Mouse (Mus musculus) hindbrain, postnatal 0 days (tissue): ENCODE data around the gene Llgl2. TPM values are rescaled to one million over a fixed set of nuclear protein-coding genes. Genes with fewer than 3 reads are reported as not detected.

Source experiments
- ATAC-seq: fragments of 200-750 bp; cut with Nextera tagmentation; 2 replicates; pipeline ENCODE4 v1.8.0; 2017; ENCODE audit warnings: mild to moderate bottlenecking, moderate TSS enrichment, moderate library complexity
- DNase-seq: peaks from one replicate; pipeline ENCODE4 v3.0.0-alpha.2; 2015; ENCODE audit warnings: low spot score
- H3K27ac ChIP-seq: fragments of 300-500 bp; sonication (generic); 2 replicates; pipeline ENCODE4 v1.5.1; 2014; ENCODE audit warnings: mild to moderate bottlenecking
- H3K27me3 ChIP-seq: fragments of 300-500 bp; sonication (generic); 2 replicates; pipeline ENCODE4 v1.6.1; 2014; ENCODE audit warnings: low read length, mixed read lengths; ENCODE audit not compliant: insufficient read depth
- H3K36me3 ChIP-seq: fragments of 300-500 bp; sonication (generic); 2 replicates; pipeline ENCODE4 v1.6.1; 2014; ENCODE audit warnings: low read length, mixed read lengths; ENCODE audit not compliant: insufficient read depth
- H3K4me1 ChIP-seq: fragments of 300-500 bp; sonication (generic); 2 replicates; pipeline ENCODE4 v1.6.1; 2014; ENCODE audit warnings: antibody characterized with exemption, low read length, mixed read lengths; ENCODE audit not compliant: insufficient read depth
- H3K4me2 ChIP-seq: fragments of 300-500 bp; sonication (generic); 2 replicates; pipeline ENCODE4 v1.6.1; 2014; ENCODE audit warnings: low read depth, mild to moderate bottlenecking, low read length, moderate library complexity, mixed read lengths
- H3K4me3 ChIP-seq: fragments of 300-500 bp; sonication (generic); 2 replicates; pipeline ENCODE4 v1.5.1; 2014; ENCODE audit warnings: low read length
- H3K9ac ChIP-seq: fragments of 300-500 bp; sonication (generic); replicated peaks from 2 replicates; pipeline ENCODE4 v1.6.1; 2014; ENCODE audit warnings: mild to moderate bottlenecking, low read length, moderate library complexity, mixed read lengths
- H3K9me3 ChIP-seq: fragments of 300-500 bp; sonication (generic); 2 replicates; pipeline ENCODE4 v1.6.1; 2016; ENCODE audit warnings: low read length, mixed read lengths
- CTCF ChIP-seq: IDR thresholded peaks from 2 replicates; pipeline ENCODE4 v1.5.1; 2016; ENCODE audit warnings: antibody characterized with exemption, control low read depth, low read depth
- WGBS: fragments of 180-500 bp; shearing (Covaris S2); extraction: QIAGEN DNeasy Blood & Tissue Kit; methylation state at CpG from one replicate; pipeline ENCODE4 v1.1.7; 2014; 5-methylcytosine and 5-hydroxymethylcytosine counted together
- polyA plus RNA-seq: library from polyadenylated mRNA; unstranded; fragments of >200 nt; fragmentation: Nextera tagmentation; extraction: Ambion mirVana; gene quantifications from 2 replicates; pipeline ENCODE4 v1.2.1, GENCODE M21; 2015
- total RNA-seq: library from RNA; depleted of rRNA; stranded (reverse); fragments of >200 nt; gene quantifications from 2 replicates; pipeline ENCODE4 v1.2.3, GENCODE M21; 2014

The Llgl2 gene
- total and polyA plus RNA-seq, 2 experiments from 2014 or later, result 1.5 to 2.1 TPM

DNA sequence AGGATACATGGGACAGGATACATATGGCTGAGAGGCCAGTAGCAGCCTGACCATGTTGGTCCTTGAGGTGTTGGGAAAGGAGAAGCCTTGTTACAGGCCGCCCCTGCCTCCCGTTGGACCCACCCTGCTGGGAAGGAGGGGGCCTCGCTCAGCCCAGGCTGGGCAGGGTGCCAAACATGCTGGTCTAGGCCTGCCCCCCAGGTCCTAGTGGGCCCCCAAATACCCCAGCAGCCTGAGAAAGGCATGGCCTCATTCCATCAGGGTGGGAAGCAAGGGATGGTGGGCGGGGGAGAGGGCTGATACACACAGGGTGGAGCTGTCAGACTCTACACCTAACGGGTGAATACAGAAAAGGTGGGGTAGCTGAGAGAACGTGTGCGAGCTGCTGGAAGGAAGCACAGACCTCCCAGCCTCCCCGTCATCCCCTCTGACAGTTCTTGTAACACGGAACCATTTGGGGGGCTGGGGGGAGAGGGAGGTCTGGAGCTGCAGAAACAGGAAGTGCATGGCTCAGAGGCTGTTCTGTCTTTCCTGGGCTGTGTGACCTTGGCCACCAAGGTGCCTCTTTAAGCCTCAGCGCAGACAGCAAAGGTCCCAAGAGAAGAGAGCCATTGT lies 15.0 kb upstream of the Llgl2 start:
- whole genome bisulfite sequencing, result 30% methylated on average over 10 of the region's 10 CpGs
- H3K36me3 ChIP-seq, result peaks cover 8% of the 10 kb centered on the region; the same call in 1 of the 2 replicates
- 0 out of 2 replicates have a peak overlapping the region, but pooled peaks have one; percentile 0 for H3K9ac ChIP-seq
- peaks cover 12% of the 10 kb centered on the region for H3K4me1 ChIP-seq
- peak overlapping the region; percentile 95 for H3K4me2 ChIP-seq
- H3K9me3 ChIP-seq, result no peaks in the 10 kb centered on the region
- H3K27me3 ChIP-seq, result no peaks in the 10 kb centered on the region
- peak overlapping the region; percentile 77 for H3K27ac ChIP-seq
- H3K4me3 ChIP-seq, result no peak overlapping the region
- ATAC-seq (no peak), DNase-seq (peak; percentile 66)
- no peak for TF ChIP-seq CTCF

DNA sequence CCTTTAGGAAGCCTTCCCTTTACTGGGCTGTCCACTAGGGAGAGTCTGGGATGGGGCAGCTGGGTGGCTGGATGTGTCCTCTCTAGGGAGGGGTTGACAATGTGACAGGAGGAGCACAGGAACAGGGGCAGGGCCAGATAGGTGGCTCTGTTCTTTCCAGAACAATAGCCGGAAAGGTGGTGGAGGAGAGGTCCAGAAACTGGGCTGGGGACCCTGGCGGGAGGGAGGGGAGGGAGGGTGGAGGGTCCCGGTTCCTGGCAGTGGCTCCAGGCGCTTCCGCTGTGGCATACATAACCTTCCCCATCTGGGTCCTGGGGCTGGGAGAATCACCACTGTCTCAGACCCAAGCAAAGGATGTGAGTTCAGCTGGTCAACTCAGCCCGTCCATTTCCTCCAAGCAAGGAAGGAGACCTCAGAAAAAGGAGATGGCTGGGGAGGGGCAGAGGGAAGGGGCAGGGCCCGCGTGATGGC lies 14.5 kb upstream of the Llgl2 start:
- H3K27ac ChIP-seq, result peak overlapping the region; percentile 77; the same call in 1 of the 2 replicates
- peak; percentile 30; the same call in 1 of the 2 replicates for TF ChIP-seq CTCF
- no peak for ATAC-seq
- peaks cover 7% of the 10 kb centered on the region; the same call in 1 of the 2 replicates for H3K36me3 ChIP-seq
- DNase-seq, result no peak
- H3K9me3 ChIP-seq, result no peaks in the 10 kb centered on the region
- peak overlapping the region; percentile 95 for H3K4me2 ChIP-seq
- H3K27me3 ChIP-seq, result no peaks in the 10 kb centered on the region
- no peak overlapping the region for H3K9ac ChIP-seq
- WGBS, result 49% methylated on average over 8 of the region's 8 CpGs
- H3K4me3 ChIP-seq, result no peak overlapping the region
- peaks cover 13% of the 10 kb centered on the region for H3K4me1 ChIP-seq

DNA sequence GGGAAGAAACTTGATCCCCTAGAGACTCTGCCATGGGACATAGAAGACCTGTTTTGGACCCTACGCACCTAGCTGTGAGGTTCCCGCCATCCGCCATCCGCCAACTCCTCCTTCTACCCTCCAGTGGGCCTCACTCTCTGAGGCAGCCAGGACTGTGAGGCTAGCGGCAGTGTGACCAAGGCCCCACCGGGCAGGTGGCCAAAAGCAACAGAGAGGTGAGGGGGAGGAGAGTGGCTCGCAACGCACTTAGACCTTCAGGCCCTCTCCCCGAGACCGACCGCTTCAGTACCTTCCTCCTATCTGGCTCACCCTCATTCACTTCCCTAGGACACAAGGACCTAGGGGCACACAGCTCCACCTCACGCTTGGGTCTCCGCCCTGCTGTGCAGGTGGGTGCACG lies 13.5 kb upstream of the Llgl2 start:
- TF ChIP-seq CTCF, result no peak
- Histone ChIP-seq H3K36me3 (no peaks in the 10 kb centered on the region), H3K27me3 (no peaks in the 10 kb centered on the region), H3K4me3 (no peak overlapping the region; the same call in 1 of the 2 replicates), H3K9ac (0 out of 2 replicates have a peak overlapping the region, but pooled peaks have one; percentile 17), H3K4me2 (peak overlapping the region; percentile 95), H3K9me3 (no peaks in the 10 kb centered on the region), H3K4me1 (peaks cover 15% of the 10 kb centered on the region), H3K27ac (0 out of 2 replicates have a peak overlapping the region, but pooled peaks have one; percentile 1)
- ATAC-seq, result no peak
- WGBS, result 56% methylated on average over 14 of the region's 14 CpGs
- DNase-seq, result peak; percentile 54

DNA sequence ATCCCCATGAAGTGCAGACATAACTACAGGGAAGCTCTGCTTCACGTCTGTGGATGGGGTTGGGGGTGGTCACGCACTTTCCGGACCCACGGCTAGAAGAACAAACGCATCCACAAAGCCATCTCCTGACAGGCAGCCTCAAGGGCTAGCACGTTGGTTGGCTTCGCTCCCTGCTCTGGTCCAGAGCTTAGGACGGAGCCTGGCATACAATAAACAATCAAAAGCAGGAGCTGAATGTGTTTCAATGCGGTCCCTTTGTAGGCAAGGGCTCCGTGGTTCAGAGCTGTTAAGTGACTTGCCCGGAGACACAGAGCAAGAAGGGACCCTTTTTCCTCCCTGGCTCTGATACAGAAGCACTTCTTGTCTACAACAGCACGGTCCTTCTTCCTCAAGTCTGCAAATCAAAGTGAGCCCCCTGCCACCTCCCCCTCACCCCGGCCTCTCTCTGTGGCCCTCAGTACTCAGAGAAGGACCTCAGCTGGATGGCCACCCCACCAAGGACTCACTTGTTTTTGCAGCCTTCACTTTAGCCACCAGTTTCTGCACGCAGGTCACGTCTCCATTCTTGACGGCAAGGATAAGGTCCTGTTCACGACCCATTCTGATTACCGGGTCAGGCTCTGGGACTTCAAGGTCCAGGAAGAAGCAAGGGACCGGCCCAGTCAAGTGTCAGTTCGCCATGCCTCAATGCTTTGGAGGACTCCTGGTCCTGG lies 12.3 kb upstream of the Llgl2 start:
- H3K9me3 ChIP-seq, result no peaks in the 10 kb centered on the region
- H3K4me2 ChIP-seq, result peak overlapping the region; percentile 95
- WGBS, result 64% methylated on average over 20 of the region's 20 CpGs
- no peak for DNase-seq
- peak overlapping the region; percentile 88 for H3K4me3 ChIP-seq
- H3K9ac ChIP-seq, result peak overlapping the region; percentile 24; the same call in 1 of the 2 replicates
- H3K4me1 ChIP-seq, result peaks cover 22% of the 10 kb centered on the region
- no peaks in the 10 kb centered on the region for H3K36me3 ChIP-seq
- TF ChIP-seq CTCF, result no peak
- H3K27me3 ChIP-seq, result no peaks in the 10 kb centered on the region
- H3K27ac ChIP-seq, result peak overlapping the region; percentile 36; the same call in 1 of the 2 replicates
- no peak for ATAC-seq

DNA sequence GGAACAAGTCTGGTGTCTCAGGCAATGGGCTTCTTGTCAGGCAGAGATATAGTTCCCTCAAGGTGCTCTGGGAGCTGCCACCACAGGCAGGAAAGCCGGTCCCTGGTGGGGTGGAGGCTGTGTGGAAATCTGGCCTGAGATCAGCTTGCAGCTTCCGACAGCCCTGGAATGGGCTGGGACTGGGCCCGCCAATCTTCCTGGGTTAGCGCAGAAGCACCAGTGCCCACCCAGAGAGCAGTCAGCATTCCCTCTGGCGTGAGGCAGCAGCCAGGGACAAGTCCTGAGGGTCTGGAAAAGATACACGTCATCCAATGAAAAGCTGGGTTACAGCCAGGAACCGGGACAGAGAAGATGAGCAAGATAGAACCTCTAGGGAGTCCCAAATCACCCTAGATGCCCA lies 11.8 kb upstream of the Llgl2 start:
- peak overlapping the region; percentile 95 for H3K4me2 ChIP-seq
- H3K4me1 ChIP-seq, result peaks cover 22% of the 10 kb centered on the region
- peak overlapping the region; percentile 88 for H3K4me3 ChIP-seq
- no peaks in the 10 kb centered on the region for H3K27me3 ChIP-seq
- DNase-seq, result no peak
- H3K36me3 ChIP-seq, result no peaks in the 10 kb centered on the region
- WGBS, result 20% methylated on average over 7 of the region's 7 CpGs
- H3K27ac ChIP-seq, result peak overlapping the region; percentile 26; the same call in 1 of the 2 replicates
- no peak for ATAC-seq
- 0 out of 2 replicates have a peak overlapping the region, but pooled peaks have one; percentile 24 for H3K9ac ChIP-seq
- TF ChIP-seq CTCF, result no peak
- H3K9me3 ChIP-seq, result no peaks in the 10 kb centered on the region

DNA sequence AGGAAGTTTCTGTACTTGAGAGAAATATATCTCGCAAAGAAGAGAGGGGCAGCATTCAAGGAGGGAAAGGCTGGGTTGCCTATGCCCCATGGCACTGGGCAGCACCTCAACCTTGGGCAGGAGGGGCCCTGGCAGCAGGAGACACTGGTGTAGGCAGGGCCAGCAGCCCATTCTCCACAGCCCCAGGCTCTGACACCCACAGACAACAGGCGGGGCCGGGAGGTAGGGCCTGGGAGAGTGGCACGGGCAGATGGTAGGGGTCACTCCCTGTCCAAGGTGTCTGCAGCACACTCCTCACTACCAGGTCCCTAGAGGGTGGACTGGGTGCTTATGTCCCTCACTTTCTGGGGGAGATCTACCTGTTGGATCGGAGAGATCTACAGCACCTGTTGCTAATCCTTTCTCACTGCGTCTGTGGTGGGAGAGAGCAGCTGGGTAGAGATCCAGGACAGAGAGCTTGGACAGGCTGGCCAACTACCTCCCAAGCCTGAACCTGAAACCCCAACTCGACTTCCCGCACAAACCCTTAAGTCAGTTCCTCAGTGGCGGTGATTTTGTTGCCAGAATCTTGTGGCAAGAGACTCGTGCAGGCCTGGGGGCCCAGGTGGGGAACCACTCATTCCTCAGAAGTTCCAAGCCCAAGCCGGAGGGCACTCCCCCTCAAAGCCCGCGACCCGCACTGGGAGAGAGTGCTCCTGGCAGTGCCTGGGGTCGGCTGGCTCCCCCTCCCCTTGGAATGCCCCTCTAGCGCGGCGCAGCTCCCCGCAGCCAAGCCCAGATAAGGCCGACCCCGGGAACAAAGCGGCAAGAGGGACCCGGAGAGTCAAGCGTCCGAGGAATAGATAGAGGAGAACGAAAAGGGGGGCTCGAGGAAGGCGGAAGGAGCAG lies 11.1 kb upstream of the Llgl2 start:
- Histone ChIP-seq H3K4me1 (peaks cover 22% of the 10 kb centered on the region), H3K9me3 (no peaks in the 10 kb centered on the region), H3K4me3 (peak overlapping the region; percentile 88), H3K27ac (peak overlapping the region; percentile 43; the same call in 1 of the 2 replicates), H3K36me3 (no peaks in the 10 kb centered on the region), H3K4me2 (peak overlapping the region; percentile 95), H3K27me3 (no peaks in the 10 kb centered on the region), H3K9ac (peak overlapping the region; percentile 72)
- ATAC-seq (no peak), DNase-seq (no peak)
- WGBS, result 2% methylated on average over 27 of the region's 28 CpGs
- TF ChIP-seq CTCF, result no peak
